Mouse (Mus musculus) limb, embryonic 15.5 days (tissue): ENCODE measurements around the gene Fads6. TPM values are rescaled to one million over a fixed set of nuclear protein-coding genes. Genes with fewer than 3 reads are reported as not detected.

Source experiments
- ATAC-seq: fragments of 200-750 bp; cut with Nextera tagmentation; 2 replicates; pipeline ENCODE4 v1.8.0; 2017; ENCODE audit warnings: low read depth, moderate TSS enrichment; ENCODE audit not compliant: insufficient number of reproducible peaks, low FRiP score, low TSS enrichment
- H3K27ac ChIP-seq: fragments of 300-500 bp; sonication (generic); 2 replicates; pipeline ENCODE4 v1.5.1; 2015; ENCODE audit warnings: moderate library complexity, mild to moderate bottlenecking, inconsistent platforms
- H3K27me3 ChIP-seq: fragments of 300-500 bp; sonication (generic); 2 replicates; pipeline ENCODE4 v1.6.1; 2015; ENCODE audit warnings: inconsistent platforms
- H3K36me3 ChIP-seq: fragments of 300-500 bp; sonication (generic); 2 replicates; pipeline ENCODE4 v1.6.1; 2015; ENCODE audit warnings: inconsistent platforms
- H3K4me1 ChIP-seq: fragments of 300-500 bp; sonication (generic); 2 replicates; pipeline ENCODE4 v1.6.1; 2015; ENCODE audit warnings: inconsistent platforms
- H3K4me2 ChIP-seq: fragments of 300-500 bp; sonication (generic); 2 replicates; pipeline ENCODE4 v1.6.1; 2015; ENCODE audit warnings: mild to moderate bottlenecking, inconsistent platforms
- H3K4me3 ChIP-seq: fragments of 300-500 bp; sonication (generic); 2 replicates; pipeline ENCODE4 v1.5.1; 2015; ENCODE audit warnings: mild to moderate bottlenecking, inconsistent platforms
- H3K9ac ChIP-seq: fragments of 300-500 bp; sonication (generic); 2 replicates; pipeline ENCODE4 v1.6.1; 2015; ENCODE audit warnings: inconsistent platforms
- H3K9me3 ChIP-seq: fragments of 300-500 bp; sonication (generic); 2 replicates; pipeline ENCODE4 v1.6.1; 2016; ENCODE audit warnings: inconsistent platforms
- WGBS: fragments of 180-500 bp; shearing (Covaris S2); methylation state at CpG from one replicate; pipeline ENCODE4 v1.1.7; 2015; 5-methylcytosine and 5-hydroxymethylcytosine counted together
- polyA plus RNA-seq: library from polyadenylated mRNA; unstranded; fragments of >200 nt; fragmentation: Nextera tagmentation; extraction: Ambion mirVana; gene quantifications from 2 replicates; pipeline ENCODE4 v1.2.1, GENCODE M21; 2015

Gene Fads6
- 0.16 and 0.24 TPM in 2 replicates for polyA plus RNA-seq

DNA sequence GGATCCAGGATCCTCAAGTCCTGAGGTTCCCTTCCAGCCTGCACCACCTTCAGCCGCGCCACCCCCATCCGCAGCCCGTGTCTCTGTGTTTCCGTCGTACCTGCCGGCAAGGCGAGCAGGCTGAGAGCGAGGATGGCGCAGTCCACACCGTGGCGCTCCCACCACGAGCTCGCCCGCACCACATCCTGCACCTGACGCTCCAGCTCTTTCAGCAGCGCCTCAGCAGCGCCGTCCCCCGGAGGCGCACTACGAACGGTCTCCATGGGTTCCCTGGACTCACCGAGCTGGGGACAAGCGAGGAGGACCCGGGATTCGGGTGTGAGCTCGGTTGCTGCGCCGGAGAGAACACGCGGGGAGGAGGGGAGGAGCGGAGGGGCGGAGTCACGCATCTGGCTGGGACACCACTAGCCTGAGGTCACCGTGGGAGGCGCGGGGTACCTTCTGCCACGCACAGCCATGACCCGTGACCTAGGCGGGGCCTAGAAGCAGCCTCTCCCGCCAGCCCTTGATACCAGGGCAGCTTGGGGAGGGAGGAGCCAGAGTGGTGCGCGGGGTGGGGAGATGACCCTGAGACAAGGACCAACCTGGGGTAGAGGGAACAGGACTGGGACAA lies at the start of gene Fads6:
TSS of gene Fads6 (minus strand) at position 450 of the 613 bp plus-strand sequence.
- Histone ChIP-seq H3K36me3 (no peaks in the 10 kb centered on the region), H3K9ac (no peak within 1 kb of the TSS), H3K27ac (no peak within 1 kb of the TSS), H3K4me2 (peak within 1 kb of the TSS; percentile 82), H3K4me3 (peak within 1 kb of the TSS; percentile 43), H3K4me1 (peaks cover 8% of the 10 kb centered on the region), H3K27me3 (peaks cover 44% of the 10 kb centered on the region), H3K9me3 (no peaks in the 10 kb centered on the region)
- ATAC-seq, result no peak
- WGBS, result under 1% methylated on average over 44 of the region's 44 CpGs

DNA sequence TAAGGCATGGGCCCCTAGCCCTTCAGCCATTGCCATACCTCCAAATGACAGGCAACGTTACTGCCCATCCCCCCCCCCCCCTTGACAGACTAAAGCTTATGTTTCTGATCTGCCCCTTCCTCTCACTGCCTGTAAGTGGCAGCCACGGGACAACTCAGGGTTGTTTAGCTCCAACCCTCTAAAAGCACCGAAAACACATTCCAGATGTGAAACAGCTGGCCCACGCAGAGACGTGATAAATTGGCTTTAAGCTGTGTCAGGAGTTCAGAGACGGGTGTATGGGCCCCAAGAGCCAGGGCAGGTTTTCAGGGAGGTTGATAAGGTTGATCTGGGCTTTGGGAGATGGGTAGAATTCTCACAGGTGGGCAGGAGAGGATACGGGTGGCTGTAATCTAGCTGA lies 48.1 kb upstream of the Fads6 start:
- no peaks in the 10 kb centered on the region for H3K36me3 ChIP-seq
- ATAC-seq, result no peak
- no peak overlapping the region for H3K4me2 ChIP-seq
- 4% methylated on average over 7 of the region's 7 CpGs for WGBS
- H3K27ac ChIP-seq, result no peak overlapping the region
- peaks cover 31% of the 10 kb centered on the region for H3K4me1 ChIP-seq
- no peaks in the 10 kb centered on the region for H3K9me3 ChIP-seq
- H3K9ac ChIP-seq, result no peak overlapping the region
- no peak overlapping the region for H3K4me3 ChIP-seq
- peaks cover 38% of the 10 kb centered on the region for H3K27me3 ChIP-seq

- 11% methylated on average over 12 of the region's 12 CpGs for WGBS
- H3K27ac ChIP-seq, result no peak overlapping the region
- H3K4me2 ChIP-seq, result no peak overlapping the region
- H3K36me3 ChIP-seq, result no peaks in the 10 kb centered on the region
- peaks cover 31% of the 10 kb centered on the region for H3K4me1 ChIP-seq
- H3K4me3 ChIP-seq, result no peak overlapping the region
- H3K27me3 ChIP-seq, result peaks cover 42% of the 10 kb centered on the region
- no peak for ATAC-seq
- H3K9me3 ChIP-seq, result no peaks in the 10 kb centered on the region
- no peak overlapping the region for H3K9ac ChIP-seq
Measured at GRCm38 (mm10) chr11:115344967-115345366, 47.5 kb upstream of the Fads6 start.

DNA sequence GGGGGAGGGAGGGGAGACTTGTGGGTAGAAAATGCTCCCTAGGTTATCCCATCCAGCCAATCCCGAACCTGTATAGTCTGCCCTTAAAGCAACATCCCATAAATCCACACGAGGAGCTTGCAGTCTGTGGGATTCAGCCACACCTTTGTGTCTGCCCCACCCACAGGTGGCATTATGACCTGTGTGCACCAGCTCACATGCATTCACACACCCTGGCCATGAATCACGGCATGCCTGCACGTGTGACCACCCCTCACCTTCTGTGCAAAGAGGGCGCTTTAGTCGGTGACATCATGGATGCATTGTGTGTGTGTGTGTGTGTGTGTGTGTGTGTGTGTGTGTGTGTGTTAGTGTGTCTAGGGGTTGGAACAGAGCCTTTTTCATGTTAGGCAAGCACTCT lies 44.4 kb upstream of the Fads6 start:
- ATAC-seq, result no peak
- no peak overlapping the region for H3K27ac ChIP-seq
- H3K4me3 ChIP-seq, result no peak overlapping the region
- H3K36me3 ChIP-seq, result no peaks in the 10 kb centered on the region
- H3K9ac ChIP-seq, result no peak overlapping the region
- H3K27me3 ChIP-seq, result peaks cover 53% of the 10 kb centered on the region
- no peaks in the 10 kb centered on the region for H3K9me3 ChIP-seq
- 67% methylated on average over 6 of the region's 6 CpGs for WGBS
- H3K4me2 ChIP-seq, result no peak overlapping the region
- peaks cover 20% of the 10 kb centered on the region for H3K4me1 ChIP-seq

- Histone ChIP-seq H3K4me2 (no peak overlapping the region), H3K9ac (no peak overlapping the region), H3K27me3 (peaks cover 55% of the 10 kb centered on the region), H3K27ac (no peak overlapping the region), H3K4me3 (no peak overlapping the region), H3K36me3 (no peaks in the 10 kb centered on the region), H3K9me3 (no peaks in the 10 kb centered on the region), H3K4me1 (peaks cover 14% of the 10 kb centered on the region)
- ATAC-seq, result no peak
- WGBS, result 70% methylated on average over 2 of the region's 2 CpGs
Measured at GRCm38 (mm10) chr11:115341246-115341645, 43.8 kb upstream of the Fads6 start.

DNA sequence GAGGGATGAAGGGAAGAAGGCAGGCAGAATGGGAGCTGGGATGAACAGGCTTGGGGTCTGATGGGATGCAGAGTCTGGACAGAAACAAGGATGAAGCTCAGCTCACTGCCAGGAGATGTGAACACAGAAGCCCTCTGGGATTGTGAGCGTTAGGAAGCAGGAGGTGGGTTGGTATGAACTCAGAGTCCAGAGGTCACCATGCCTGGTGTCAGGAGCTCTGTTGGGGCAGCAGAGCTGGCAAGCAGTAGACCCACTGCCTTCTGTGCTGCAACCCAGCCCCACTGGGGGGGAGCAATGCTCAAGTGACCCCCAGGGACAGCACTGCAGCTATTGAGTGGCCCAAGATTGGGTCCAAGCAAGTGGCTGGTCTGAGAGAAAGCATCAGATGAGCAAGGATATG lies 40.4 kb upstream of the Fads6 start:
- H3K4me3 ChIP-seq, result no peak overlapping the region
- no peak overlapping the region for H3K9ac ChIP-seq
- 63% methylated on average over 1 of the region's 1 CpGs for WGBS
- H3K27ac ChIP-seq, result no peak overlapping the region
- peaks cover 10% of the 10 kb centered on the region for H3K4me1 ChIP-seq
- no peaks in the 10 kb centered on the region for H3K9me3 ChIP-seq
- ATAC-seq, result no peak
- no peak overlapping the region for H3K4me2 ChIP-seq
- no peaks in the 10 kb centered on the region for H3K36me3 ChIP-seq
- peaks cover 72% of the 10 kb centered on the region for H3K27me3 ChIP-seq

GRCm38 (mm10) chr11:115337350-115337749 lies 39.9 kb upstream of the Fads6 start:
- H3K4me2 ChIP-seq, result no peak overlapping the region
- no peak for ATAC-seq
- H3K4me3 ChIP-seq, result no peak overlapping the region
- no peak overlapping the region for H3K9ac ChIP-seq
- peaks cover 77% of the 10 kb centered on the region for H3K27me3 ChIP-seq
- no peaks in the 10 kb centered on the region for H3K9me3 ChIP-seq
- no peak overlapping the region for H3K27ac ChIP-seq
- WGBS, result 35% methylated on average over 3 of the region's 3 CpGs
- H3K36me3 ChIP-seq, result no peaks in the 10 kb centered on the region
- peaks cover 10% of the 10 kb centered on the region for H3K4me1 ChIP-seq

- Histone ChIP-seq H3K36me3 (no peaks in the 10 kb centered on the region), H3K9ac (no peak overlapping the region), H3K27me3 (peaks cover 88% of the 10 kb centered on the region), H3K4me2 (no peak overlapping the region), H3K4me3 (no peak overlapping the region), H3K4me1 (peaks cover 10% of the 10 kb centered on the region), H3K27ac (no peak overlapping the region), H3K9me3 (no peaks in the 10 kb centered on the region)
- no peak for ATAC-seq
- 12% methylated on average over 6 of the region's 6 CpGs for WGBS
Measured at GRCm38 (mm10) chr11:115336115-115336514, 38.7 kb upstream of the Fads6 start.

DNA sequence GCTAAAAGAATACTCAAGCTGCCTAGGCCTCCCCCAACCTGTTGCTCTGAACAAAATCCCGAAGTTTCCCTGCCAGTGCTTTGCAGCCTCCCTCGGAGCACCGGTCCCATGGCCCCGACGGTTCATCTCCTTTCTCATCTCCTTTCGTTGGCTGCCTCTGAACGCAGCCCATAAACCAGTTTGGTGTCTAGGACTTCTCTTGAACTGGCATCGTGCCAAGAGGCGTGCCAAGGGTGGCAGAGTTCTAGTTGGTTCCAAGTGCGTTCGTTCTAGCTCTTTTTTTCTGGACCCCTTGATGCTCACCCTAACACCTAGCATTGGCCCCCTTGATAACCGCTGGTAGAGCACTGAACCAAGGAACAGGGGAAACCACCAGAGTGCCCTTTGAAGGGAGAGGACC lies 37.8 kb upstream of the Fads6 start:
- Histone ChIP-seq H3K4me2 (no peak overlapping the region), H3K27me3 (peaks cover 89% of the 10 kb centered on the region), H3K4me3 (no peak overlapping the region), H3K27ac (no peak overlapping the region), H3K4me1 (peaks cover 10% of the 10 kb centered on the region), H3K9me3 (no peaks in the 10 kb centered on the region), H3K36me3 (no peaks in the 10 kb centered on the region), H3K9ac (no peak overlapping the region)
- no peak for ATAC-seq
- 60% methylated on average over 12 of the region's 12 CpGs for WGBS

DNA sequence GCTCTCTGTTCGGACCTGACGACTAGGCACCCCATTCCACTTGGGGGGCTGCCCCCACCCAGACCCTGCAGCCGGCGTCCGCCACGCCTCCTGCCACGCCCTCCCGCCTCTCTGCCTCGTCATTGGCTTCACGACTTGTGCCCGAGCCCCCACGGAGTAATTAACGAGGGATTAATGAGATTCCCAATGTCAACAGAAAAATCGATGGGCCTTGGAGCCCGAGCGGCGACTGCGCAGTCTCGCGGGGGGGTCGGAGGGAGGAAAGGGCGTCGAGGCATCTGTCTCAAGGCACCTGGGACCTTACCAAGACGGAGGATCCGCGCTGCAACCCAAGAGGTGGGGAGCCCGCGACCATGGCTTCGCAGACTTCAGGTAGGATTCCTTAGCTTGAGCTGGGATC lies 37.1 kb upstream of the Fads6 start, which contains the start of gene Otop3:
TSS of gene Otop3 (plus strand) at position 201 of the 400 bp plus-strand sequence.
- H3K9me3 ChIP-seq, result no peaks in the 10 kb centered on the region
- peaks cover 10% of the 10 kb centered on the region for H3K4me1 ChIP-seq
- no peak within 1 kb of the TSS for H3K27ac ChIP-seq
- peaks cover 88% of the 10 kb centered on the region for H3K27me3 ChIP-seq
- no peak within 1 kb of the TSS for H3K9ac ChIP-seq
- no peaks in the 10 kb centered on the region for H3K36me3 ChIP-seq
- ATAC-seq, result no peak
- H3K4me2 ChIP-seq, result peak within 1 kb of the TSS; percentile 36
- peak within 1 kb of the TSS; percentile 17; the same call in 1 of the 2 replicates for H3K4me3 ChIP-seq
- 5% methylated on average over 29 of the region's 29 CpGs for WGBS

- H3K36me3 ChIP-seq, result no peaks in the 10 kb centered on the region
- peaks cover 67% of the 10 kb centered on the region for H3K27me3 ChIP-seq
- H3K4me2 ChIP-seq, result no peak overlapping the region
- no peak overlapping the region for H3K9ac ChIP-seq
- no peak overlapping the region for H3K27ac ChIP-seq
- H3K4me3 ChIP-seq, result no peak overlapping the region
- peaks cover under 1% of the 10 kb centered on the region for H3K4me1 ChIP-seq
- WGBS, result 75% methylated on average over 15 of the region's 15 CpGs
- no peaks in the 10 kb centered on the region for H3K9me3 ChIP-seq
- no peak for ATAC-seq
Measured at GRCm38 (mm10) chr11:115329339-115329738, 31.9 kb upstream of the Fads6 start.

DNA sequence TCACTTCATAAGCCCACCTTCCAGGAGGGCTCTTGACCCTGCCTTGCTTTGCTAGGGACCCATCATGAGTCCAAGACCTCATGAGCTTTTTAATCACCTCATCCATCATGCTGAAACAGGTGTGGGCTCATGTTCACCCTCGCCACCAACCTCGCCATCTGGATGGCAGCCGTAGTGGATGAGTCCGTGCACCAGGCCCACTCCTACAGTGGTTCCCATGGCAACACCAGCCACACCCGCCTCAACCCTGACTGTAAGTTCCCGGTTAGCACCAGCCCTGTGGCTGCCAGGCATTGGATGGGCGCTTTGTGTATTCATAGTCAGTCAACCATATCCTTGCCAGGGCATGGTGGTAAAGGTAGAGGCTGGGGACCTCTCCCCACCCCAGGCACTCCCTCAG lies 29.3 kb upstream of the Fads6 start:
- no peak overlapping the region for H3K27ac ChIP-seq
- peaks cover 4% of the 10 kb centered on the region for H3K4me1 ChIP-seq
- no peaks in the 10 kb centered on the region for H3K36me3 ChIP-seq
- H3K9ac ChIP-seq, result no peak overlapping the region
- H3K4me3 ChIP-seq, result no peak overlapping the region
- no peak for ATAC-seq
- no peaks in the 10 kb centered on the region for H3K9me3 ChIP-seq
- H3K27me3 ChIP-seq, result peaks cover 68% of the 10 kb centered on the region
- 42% methylated on average over 7 of the region's 7 CpGs for WGBS
- no peak overlapping the region for H3K4me2 ChIP-seq

- H3K27me3 ChIP-seq, result peaks cover 81% of the 10 kb centered on the region
- 14% methylated on average over 32 of the region's 32 CpGs for WGBS
- no peak overlapping the region for H3K4me3 ChIP-seq
- no peak overlapping the region for H3K9ac ChIP-seq
- peaks cover 12% of the 10 kb centered on the region for H3K4me1 ChIP-seq
- no peaks in the 10 kb centered on the region for H3K36me3 ChIP-seq
- H3K4me2 ChIP-seq, result no peak overlapping the region
- no peaks in the 10 kb centered on the region for H3K9me3 ChIP-seq
- ATAC-seq, result no peak
- no peak overlapping the region for H3K27ac ChIP-seq
Measured at GRCm38 (mm10) chr11:115323354-115323753, 25.9 kb upstream of the Fads6 start.
